Mouse (Mus musculus) myocyte (in vitro differentiated cells): ENCODE measurements at regions not wholly inside any gene's neighbourhood (a gene's known extent, or its start where the extent isn't known, plus 50 kb on each side); places are given as distances from the start of the nearest gene placed in this dataset.
"Not testable (repeated sequence)": the region's sequence is repeated elsewhere in the genome, so short reads cannot be mapped to it uniquely, and the experiment has no call there.

ENCODE experiments used
- H3K27me3 ChIP-seq: one replicate; pipeline ENCODE4 v1.6.1; 2011; ENCODE audit not compliant: control insufficient read depth, insufficient read depth, insufficient read length
- H3K36me3 ChIP-seq: one replicate; pipeline ENCODE4 v1.6.1; 2011; ENCODE audit not compliant: control insufficient read depth, insufficient read depth
- H3K4me2 ChIP-seq: one replicate; pipeline ENCODE4 v1.6.1; 2011; ENCODE audit warnings: low read depth, control low read depth
- H3K4me3 ChIP-seq: one replicate; pipeline ENCODE4 v1.5.1; 2011; ENCODE audit warnings: mild to moderate bottlenecking, control low read depth, moderate library complexity
- H3K79me2 ChIP-seq: one replicate; pipeline ENCODE4 v1.6.1; 2011; ENCODE audit not compliant: control insufficient read depth, insufficient read depth
- H3ac ChIP-seq: one replicate; pipeline ENCODE4 v1.6.1; 2011; ENCODE audit not compliant: control insufficient read depth, insufficient read length
- CEBPB ChIP-seq: IDR thresholded peaks from 2 replicates; pipeline ENCODE4 v1.6.1; 2011; ENCODE audit warnings: mild to moderate bottlenecking, moderate library complexity; ENCODE audit not compliant: poor library complexity, insufficient read depth, severe bottlenecking
- E2F4 ChIP-seq: IDR thresholded peaks from one replicate; pipeline ENCODE4 v1.6.1; 2011; ENCODE audit warnings: mild to moderate bottlenecking, control low read depth, moderate library complexity; ENCODE audit not compliant: insufficient read depth
- MAX ChIP-seq: IDR thresholded peaks from one replicate; pipeline ENCODE4 v1.6.1; 2011; ENCODE audit warnings: low read depth, mild to moderate bottlenecking, control low read depth
- MYOD1 ChIP-seq, 3 experiments: IDR thresholded peaks; one replicate each; pipeline ENCODE4 v1.6.1; 2011; ENCODE audit warnings: control low read depth in 2 of 3, low read depth in 2 of 3, mild to moderate bottlenecking in 2 of 3, moderate library complexity in 1 of 3; ENCODE audit not compliant: insufficient read length in 2 of 3, control insufficient read depth in 1 of 3
- MYOG ChIP-seq, 3 experiments: IDR thresholded peaks; one replicate each; pipeline ENCODE4 v1.6.1; 2011; ENCODE audit warnings: control low read depth in 2 of 3, low read depth in 2 of 3, mild to moderate bottlenecking in 2 of 3; ENCODE audit not compliant: insufficient read length in 2 of 3, control insufficient read depth in 1 of 3, insufficient read depth in 1 of 3
- POLR2A ChIP-seq: IDR thresholded peaks from one replicate; pipeline ENCODE4 v1.6.1; 2011; ENCODE audit warnings: low read depth, mild to moderate bottlenecking, control low read depth, moderate library complexity; ENCODE audit not compliant: insufficient read length
- POLR2AphosphoS2 ChIP-seq: IDR thresholded peaks from one replicate; pipeline ENCODE4 v1.6.1; 2011; ENCODE audit warnings: low read depth, control low read depth; ENCODE audit not compliant: insufficient read length
- REST ChIP-seq: IDR thresholded peaks from one replicate; pipeline ENCODE4 v1.6.1; 2011; ENCODE audit warnings: mild to moderate bottlenecking, control low read depth, moderate library complexity; ENCODE audit not compliant: insufficient read depth, insufficient read length
- SRF ChIP-seq: IDR thresholded peaks from one replicate; pipeline ENCODE4 v1.6.1; 2011; ENCODE audit warnings: low read depth; ENCODE audit not compliant: control insufficient read depth, insufficient read length
- TCF12 ChIP-seq: IDR thresholded peaks from one replicate; pipeline ENCODE4 v1.6.1; 2011; ENCODE audit warnings: mild to moderate bottlenecking, control low read depth; ENCODE audit not compliant: poor library complexity, insufficient read depth, severe bottlenecking
- TCF3 ChIP-seq: IDR thresholded peaks from one replicate; pipeline ENCODE4 v1.6.1; 2011; ENCODE audit warnings: low read depth, control low read depth; ENCODE audit not compliant: insufficient read length
- USF1 ChIP-seq: IDR thresholded peaks from one replicate; pipeline ENCODE4 v1.6.1; 2011; ENCODE audit warnings: low read depth, mild to moderate bottlenecking, control low read depth, moderate library complexity

DNA sequence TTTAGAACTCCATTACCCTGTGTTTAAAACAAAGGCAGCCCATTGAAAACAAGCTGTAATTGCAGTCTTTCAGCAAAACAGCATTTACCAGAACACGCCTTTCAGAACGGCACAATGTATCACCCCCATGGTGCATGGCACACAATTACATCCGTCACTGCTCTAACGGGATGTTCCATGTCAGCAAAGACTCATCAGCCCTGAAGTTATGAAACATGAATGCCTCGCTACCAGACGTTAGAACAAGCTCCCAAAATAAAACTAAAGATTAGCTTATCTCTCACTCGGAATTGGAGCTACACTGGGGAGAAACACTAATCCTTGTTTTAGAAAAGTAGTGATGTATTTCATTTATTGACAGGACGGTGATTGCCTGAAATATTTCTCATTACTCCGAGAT is 301.4 kb downstream of the Tox3 start:
- Histone ChIP-seq H3K4me2 (no peak overlapping the region), H3K27me3 (no peaks in the 10 kb centered on the region)
- TF ChIP-seq MYOD1 (IDR thresholded peaks at IDR 0.05; ENCODE audit: control insufficient read depth in 1 of 3, insufficient read length in 2 of 3, low read depth in 2 of 3) = no peak
- TF ChIP-seq MYOG (IDR thresholded peaks at IDR 0.05; ENCODE audit: control insufficient read depth in 1 of 3, insufficient read depth in 1 of 3, insufficient read length in 2 of 3, low read depth in 2 of 3) = no peak
- TF ChIP-seq TCF3 = no peak
- TF ChIP-seq POLR2AphosphoS2 = no peak
- TF ChIP-seq USF1 = no peak
- TF ChIP-seq REST = no peak
- TF ChIP-seq CEBPB = no peak
- TF ChIP-seq E2F4 = no peak
- no peak for TF ChIP-seq MAX
- no peak for TF ChIP-seq POLR2A
- no peak for TF ChIP-seq SRF
- no peak for TF ChIP-seq TCF12

DNA sequence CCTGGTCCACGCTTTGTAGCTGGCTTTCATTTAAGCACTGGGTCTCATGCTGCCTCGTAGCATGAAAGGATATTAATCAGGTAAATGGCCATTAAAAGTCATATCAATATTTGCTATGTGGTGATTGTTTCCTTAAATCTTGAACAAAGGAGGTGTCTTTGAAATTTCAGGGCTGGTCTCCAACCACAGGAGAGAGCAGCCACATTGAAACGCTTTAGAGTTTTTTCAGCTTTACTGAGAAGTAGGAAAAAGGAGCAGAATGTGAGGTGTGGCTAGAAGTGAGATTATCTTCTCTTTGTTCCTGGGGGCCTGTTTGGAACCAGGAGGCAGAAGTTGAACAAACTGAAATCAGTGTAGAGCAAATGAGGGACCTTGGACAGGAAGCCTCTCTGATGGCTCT is 311.7 kb downstream of the Tox3 start:
- H3ac ChIP-seq = no peak overlapping the region
- TF ChIP-seq CEBPB (no peak), MYOD1 (IDR thresholded peaks at IDR 0.05; ENCODE audit: control insufficient read depth in 1 of 3, insufficient read length in 2 of 3, low read depth in 2 of 3) (no peak), USF1 (no peak), TCF12 (no peak), MYOG (IDR thresholded peaks at IDR 0.05; ENCODE audit: control insufficient read depth in 1 of 3, insufficient read depth in 1 of 3, insufficient read length in 2 of 3, low read depth in 2 of 3) (no peak), MAX (no peak), SRF (no peak), POLR2AphosphoS2 (no peak), TCF3 (no peak), POLR2A (no peak), REST (no peak), E2F4 (no peak)
- no peaks in the 10 kb centered on the region for H3K36me3 ChIP-seq
- no peak overlapping the region for H3K4me3 ChIP-seq
- no peaks in the 10 kb centered on the region for H3K27me3 ChIP-seq
- H3K4me2 ChIP-seq = no peak overlapping the region
- no peaks in the 10 kb centered on the region for H3K79me2 ChIP-seq

More for the DNA sequence above, 301.4 kb downstream of the Tox3 start:
- H3ac ChIP-seq = no peak overlapping the region
- H3K36me3 ChIP-seq = no peaks in the 10 kb centered on the region
- H3K79me2 ChIP-seq = no peaks in the 10 kb centered on the region
- H3K4me3 ChIP-seq = no peak overlapping the region

DNA sequence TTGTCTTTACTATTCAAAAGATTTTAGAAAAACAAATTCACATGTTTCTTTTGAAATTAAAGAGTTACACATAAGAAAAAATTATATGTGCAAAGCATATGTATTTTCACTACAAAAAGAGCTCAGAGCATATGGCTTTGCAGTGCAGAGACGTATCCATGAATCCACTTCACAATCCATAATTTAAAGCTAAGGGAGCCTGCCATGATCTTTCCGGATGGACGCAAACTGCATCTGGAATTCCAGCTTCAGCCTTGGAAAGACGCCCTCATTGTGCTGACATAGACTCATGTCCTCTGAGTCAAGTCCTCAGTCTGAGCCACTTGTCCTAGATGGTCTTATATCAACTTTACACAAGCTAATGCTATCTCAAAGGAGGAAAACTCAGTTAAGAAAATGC is 315.6 kb downstream of the Tox3 start:
- H3K27me3 ChIP-seq = no peaks in the 10 kb centered on the region
- H3K36me3 ChIP-seq = no peaks in the 10 kb centered on the region
- TF ChIP-seq MYOD1 (IDR thresholded peaks at IDR 0.05; ENCODE audit: control insufficient read depth in 1 of 3, insufficient read length in 2 of 3, low read depth in 2 of 3) = no peak
- TF ChIP-seq REST = no peak
- no peak for TF ChIP-seq TCF12
- TF ChIP-seq MAX = no peak
- TF ChIP-seq SRF = no peak
- TF ChIP-seq TCF3 = no peak
- TF ChIP-seq POLR2AphosphoS2 = no peak
- H3K79me2 ChIP-seq = no peaks in the 10 kb centered on the region
- H3K4me2 ChIP-seq = no peak overlapping the region
- no peak overlapping the region for H3K4me3 ChIP-seq
- H3ac ChIP-seq = no peak overlapping the region

DNA sequence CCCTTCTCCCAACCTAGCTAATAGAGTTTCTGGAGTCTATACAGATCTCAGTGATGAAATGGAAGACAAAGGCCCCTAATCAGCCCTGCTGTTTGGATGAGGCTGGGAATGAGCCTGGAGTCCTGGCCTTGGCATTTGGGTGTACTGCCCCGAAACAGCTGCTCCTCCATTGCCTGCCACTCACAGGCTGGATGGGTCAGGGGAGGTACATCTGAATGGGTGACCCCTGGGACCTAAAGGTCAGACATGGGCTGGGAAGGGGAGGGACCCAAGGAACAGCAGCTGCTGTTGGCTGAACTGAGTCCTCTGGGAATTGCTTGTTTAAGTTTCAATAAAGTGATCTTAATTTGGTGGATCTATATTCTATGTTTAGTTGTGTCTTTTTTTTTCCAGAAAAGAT is 316.9 kb downstream of the Tox3 start:
- TF ChIP-seq MYOG (IDR thresholded peaks at IDR 0.05; ENCODE audit: control insufficient read depth in 1 of 3, insufficient read depth in 1 of 3, insufficient read length in 2 of 3, low read depth in 2 of 3) (no peak), REST (no peak), TCF12 (no peak), MAX (no peak), SRF (no peak), MYOD1 (IDR thresholded peaks at IDR 0.05; ENCODE audit: control insufficient read depth in 1 of 3, insufficient read length in 2 of 3, low read depth in 2 of 3) (no peak), CEBPB (no peak), E2F4 (no peak), TCF3 (no peak), POLR2AphosphoS2 (no peak), USF1 (no peak), POLR2A (no peak)

DNA sequence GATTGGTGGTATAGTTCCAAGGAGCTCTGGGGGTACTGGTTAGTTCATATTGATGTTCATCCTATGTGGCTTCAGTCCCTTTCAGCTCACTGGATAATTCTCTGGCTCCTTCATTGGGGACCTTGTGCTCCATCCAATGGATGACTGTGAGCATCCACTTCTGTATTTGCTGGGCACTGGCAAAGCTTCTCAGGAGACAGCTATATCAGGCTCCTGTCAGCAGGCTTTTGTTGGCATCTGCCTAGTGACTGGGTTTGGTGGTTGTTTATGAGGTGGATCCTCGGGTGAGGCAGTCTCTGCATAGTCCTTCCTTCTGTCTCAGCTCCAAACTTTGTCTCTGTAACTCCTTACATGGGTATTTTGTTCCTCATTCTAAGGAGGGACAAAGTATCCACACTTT is 330.2 kb downstream of the Tox3 start:
- not testable (repeated sequence) for H3K27me3 ChIP-seq, H3K36me3 ChIP-seq, H3K79me2 ChIP-seq, H3K4me2 ChIP-seq, H3K4me3 ChIP-seq, H3ac ChIP-seq

More for the DNA sequence above, 316.9 kb downstream of the Tox3 start:
- Histone ChIP-seq H3K4me2 (no peak overlapping the region), H3K79me2 (no peaks in the 10 kb centered on the region), H3K36me3 (no peaks in the 10 kb centered on the region), H3ac (no peak overlapping the region), H3K4me3 (no peak overlapping the region), H3K27me3 (no peaks in the 10 kb centered on the region)
